Mouse (Mus musculus) bone marrow, adult 2 months (tissue): ENCODE measurements around the gene Rassf4.

Experiments
- CTCF ChIP-seq: fragments of 200-500 bp; IDR thresholded peaks from 2 replicates; pipeline ENCODE4 v1.5.1; 2011; ENCODE audit warnings: low read length, control low read depth; ENCODE audit not compliant: control insufficient read depth, insufficient read depth
- POLR2A ChIP-seq: fragments of 200-500 bp; IDR thresholded peaks from 2 replicates; pipeline ENCODE4 v1.6.1; 2011; ENCODE audit warnings: low read depth, mild to moderate bottlenecking, control low read depth, low read length, borderline replicate concordance; ENCODE audit not compliant: control insufficient read depth

DNA sequence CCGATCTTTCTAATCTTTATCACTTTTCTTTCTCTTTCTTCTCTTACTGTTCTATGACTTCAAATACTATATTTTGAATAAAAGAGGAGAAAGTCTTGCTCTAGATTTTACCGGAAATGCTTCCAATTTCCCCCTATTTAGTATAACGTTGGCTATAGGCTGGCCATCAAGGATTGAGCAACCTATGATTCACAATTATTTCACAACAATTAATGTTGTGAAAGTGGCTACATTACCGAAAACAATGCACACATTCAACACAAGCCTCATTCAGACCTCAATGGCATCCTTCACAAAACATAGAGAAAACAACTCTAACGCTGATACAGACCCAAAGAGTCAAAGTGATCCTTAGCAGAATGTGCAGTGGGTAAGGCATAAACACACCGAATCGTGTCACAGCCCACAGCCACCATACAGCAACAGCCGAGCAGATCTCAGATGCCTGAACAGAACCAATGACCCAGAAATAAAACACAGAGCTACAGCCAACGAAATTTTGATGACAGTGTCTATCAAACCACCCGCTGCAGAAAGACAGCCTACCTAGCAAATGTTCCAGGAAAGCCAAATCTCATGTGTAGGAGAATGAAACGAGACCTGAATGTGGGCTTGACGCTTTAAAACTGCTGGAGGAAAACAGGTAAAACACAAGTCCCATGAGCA, 7.5 kb downstream of the Rassf4 start:
- TF ChIP-seq POLR2A (no peak), CTCF (no peak)
